In genomic region chr11:46114221-46114620, GRCm38 (mm10) we compare ENCODE assay signal across 22 mouse cellular contexts. TPM values are rescaled to one million over a fixed set of nuclear protein-coding genes. Genes with fewer than 3 reads are reported as not detected.
A peak's percentile ranks its signal among the peaks of the same experiment; 100 is the strongest.
DNase-seq lines count a peak whose midpoint lies in the region; ATAC-seq and TF ChIP-seq lines count a peak whose summit lies in the region.
"Had no signal": no experiment of that assay in that cellular context is flagged by ENCODE, and none has a peak within 500 bp of the region (broad histone marks: within the 10 kb centered on the region; RNA-seq: fewer than 3 reads in every experiment).

No protein-coding gene starts in this region.

- no peaks in the 10 kb centered on the region for H3K36me3 ChIP-seq in lung, postnatal 0 days (ENCODE audit: insufficient read depth, low read length)
- H3K36me3 ChIP-seq in small intestine, adult 2 months (ENCODE audit: control insufficient read depth, insufficient read depth, low read length): peaks cover 9% of the 10 kb centered on the region
- no peaks in the 10 kb centered on the region for H3K36me3 ChIP-seq in forebrain, embryonic 10.5 days (replicated peaks)

- 84% methylated on average over 7 of the region's 7 CpGs for WGBS in lung, postnatal 0 days
- 83% methylated on average over 7 of the region's 7 CpGs for WGBS in small intestine, adult 2 months
- 91% methylated on average over 7 of the region's 7 CpGs for WGBS in forebrain, embryonic 10.5 days

- no peak for TF ChIP-seq POLR2A in small intestine, adult 2 months (IDR thresholded peaks at IDR 0.05; ENCODE audit: low read depth, low read length)

- no peak for ATAC-seq in lung, postnatal 0 days
- ATAC-seq: activated CD4-positive, CD25-positive, alpha-beta regulatory T cell, adult 4 months; forebrain, embryonic 16.5 days; hindbrain, postnatal 0 days; Patski had no signal

- H3K9ac ChIP-seq in lung, postnatal 0 days (replicated peaks; ENCODE audit: low read depth): no peak overlapping the region
- H3K9ac ChIP-seq: embryonic facial prominence, embryonic 15.5 days; forebrain, embryonic 12.5 days; heart, embryonic 15.5 days; hindbrain, embryonic 13.5 days had no signal

- H3K4me3 ChIP-seq in lung, postnatal 0 days (ENCODE audit: low read depth, low read length): no peak overlapping the region
- no peak overlapping the region for H3K4me3 ChIP-seq in small intestine, adult 2 months (ENCODE audit: low read depth, low read length)
- no peak overlapping the region for H3K4me3 ChIP-seq in forebrain, embryonic 10.5 days
- H3K4me3 ChIP-seq: embryonic facial prominence, embryonic 15.5 days; forebrain, embryonic 12.5 days; heart, adult 2 months; heart, embryonic 15.5 days; hindbrain, embryonic 13.5 days had no signal

- H3K4me1 ChIP-seq in lung, postnatal 0 days (ENCODE audit: insufficient read depth, low read depth, low read length): peaks cover 9% of the 10 kb centered on the region; the same call in 1 of the 2 replicates
- H3K4me1 ChIP-seq in small intestine, adult 2 months (ENCODE audit: control insufficient read depth, insufficient read depth, insufficient read length, low read length): 0 out of 2 replicates have a peak, but pooled peaks cover 4% of the 10 kb centered on the region
- H3K4me1 ChIP-seq in forebrain, embryonic 10.5 days: 0 out of 2 replicates have a peak, but pooled peaks cover 7% of the 10 kb centered on the region
- H3K4me1 ChIP-seq: embryonic facial prominence, embryonic 15.5 days; forebrain, embryonic 12.5 days had no signal

- no peaks in the 10 kb centered on the region for H3K9me3 ChIP-seq in lung, postnatal 0 days (ENCODE audit: low read length)
- H3K9me3 ChIP-seq in forebrain, embryonic 10.5 days: no peaks in the 10 kb centered on the region
- H3K9me3 ChIP-seq: embryonic facial prominence, embryonic 15.5 days; forebrain, embryonic 12.5 days; heart, embryonic 15.5 days; hindbrain, embryonic 13.5 days had no signal

- H3K27me3 ChIP-seq in lung, postnatal 0 days (replicated peaks; ENCODE audit: insufficient read depth, low read length): no peaks in the 10 kb centered on the region
- no peaks in the 10 kb centered on the region for H3K27me3 ChIP-seq in small intestine, adult 2 months (ENCODE audit: control insufficient read depth, insufficient read depth, low read length)
- H3K27me3 ChIP-seq in forebrain, embryonic 10.5 days (ENCODE audit: poor library complexity, severe bottlenecking): no peaks in the 10 kb centered on the region
- H3K27me3 ChIP-seq: embryonic facial prominence, embryonic 15.5 days; forebrain, embryonic 12.5 days; heart, embryonic 15.5 days; hindbrain, embryonic 13.5 days; Patski had no signal

- no peak for TF ChIP-seq CTCF in lung, postnatal 0 days (IDR thresholded peaks at IDR 0.05)
- no peak for TF ChIP-seq CTCF in small intestine, adult 2 months (IDR thresholded peaks at IDR 0.05; ENCODE audit: extremely low read depth, insufficient read length, insufficient replicate concordance, low read depth, low read length)

- TF ChIP-seq EP300 in lung, postnatal 0 days (IDR thresholded peaks at IDR 0.05): no peak

- DNase-seq in cerebellum, adult 9-10 months: peak; percentile 49
- DNase-seq in cerebellum, adult 11 months: no peak
- DNase-seq in lung, postnatal 0 days (ENCODE audit: low spot score): no peak
- DNase-seq in lung, postnatal 4 days: no peak
- peak; percentile 45 to 68 for DNase-seq in cerebellum, postnatal 14 days
- DNase-seq in forebrain, embryonic 10.5 days (ENCODE audit: extremely low spot score, low spot score): no peak
- DNase-seq in heart, adult 11 months: no peak
- DNase-seq: adrenal gland, postnatal 14 days; heart, adult 2 months; heart, postnatal 14 days; kidney, adult 11 months; kidney, adult 9 months had no signal

- peak overlapping the region; percentile 73; the same call in 1 of the 2 replicates for H3K27ac ChIP-seq in lung, postnatal 0 days (ENCODE audit: low read length)
- 0 out of 2 replicates have a peak overlapping the region, but pooled peaks have one; percentile 22 for H3K27ac ChIP-seq in small intestine, adult 2 months (ENCODE audit: insufficient read depth, low read depth, low read length)
- no peak overlapping the region for H3K27ac ChIP-seq in forebrain, embryonic 10.5 days
- H3K27ac ChIP-seq: embryonic facial prominence, embryonic 15.5 days; forebrain, embryonic 12.5 days; heart, embryonic 15.5 days; hindbrain, embryonic 13.5 days; hindbrain, postnatal 0 days had no signal

- no peak overlapping the region for H3K4me2 ChIP-seq in lung, postnatal 0 days (replicated peaks; ENCODE audit: low read depth, low read length)
- H3K4me2 ChIP-seq: embryonic facial prominence, embryonic 15.5 days; forebrain, embryonic 12.5 days; heart, embryonic 11.5 days; heart, embryonic 15.5 days; hindbrain, embryonic 13.5 days had no signal

RNA-seq across cellular contexts. Expression of gene Nipal4, which starts 52.1 kb away (rescaled TPM):
- 0.35 and 0.41 TPM in 2 replicates for polyA plus RNA-seq in lung, postnatal 0 days (2015; fragmentation: Nextera tagmentation; extraction: Ambion mirVana)
- polyA plus RNA-seq in small intestine, adult 2 months (2012; rRNA removed): 0.49 and 0.89 TPM in 2 replicates
- polyA plus RNA-seq in forebrain, embryonic 10.5 days (2016; fragmentation: Nextera tagmentation; extraction: Ambion mirVana): 1.6 and 1.7 TPM in 2 replicates
- polyA plus RNA-seq: Patski had no signal

RNA-seq across cellular contexts. Expression of gene Adam19, which starts 58.4 kb away (rescaled TPM):
- polyA plus RNA-seq in lung, postnatal 0 days (2015; fragmentation: Nextera tagmentation; extraction: Ambion mirVana): 11.4 and 12.4 TPM in 2 replicates
- polyA plus RNA-seq in small intestine, adult 2 months (2012; rRNA removed): 4.4 and 6.8 TPM in 2 replicates
- polyA plus RNA-seq in forebrain, embryonic 10.5 days (2016; fragmentation: Nextera tagmentation; extraction: Ambion mirVana): 10.7 TPM in 2 replicates

Comparison
In these comparisons a context has a peak if more than half of its experiments do, and no peak if none do; other contexts are left out.
1. DNase-seq: peak in cerebellum, adult 9-10 months (single experiment) and cerebellum, postnatal 14 days (2 of 2); none in cerebellum, adult 11 months (single experiment), lung, postnatal 0 days (single experiment), lung, postnatal 4 days (0 of 2), forebrain, embryonic 10.5 days (single experiment) and heart, adult 11 months (single experiment).